Mouse (Mus musculus): Measurements from ENCODE around the gene Txnrd2. TPM values are rescaled to one million over a fixed set of nuclear protein-coding genes. Genes with fewer than 3 reads are reported as not detected.

Txnrd2 gene
- polyA plus RNA-seq, 1 experiment = 25.9 TPM

- DNase-seq (ENCODE audit: extremely low spot score in 1 of 2, low spot score in 1 of 2) = no peak
Measured at GRCm38 (mm10) chr16:18479667-18480066, 53.5 kb downstream of the Txnrd2 start.

DNA sequence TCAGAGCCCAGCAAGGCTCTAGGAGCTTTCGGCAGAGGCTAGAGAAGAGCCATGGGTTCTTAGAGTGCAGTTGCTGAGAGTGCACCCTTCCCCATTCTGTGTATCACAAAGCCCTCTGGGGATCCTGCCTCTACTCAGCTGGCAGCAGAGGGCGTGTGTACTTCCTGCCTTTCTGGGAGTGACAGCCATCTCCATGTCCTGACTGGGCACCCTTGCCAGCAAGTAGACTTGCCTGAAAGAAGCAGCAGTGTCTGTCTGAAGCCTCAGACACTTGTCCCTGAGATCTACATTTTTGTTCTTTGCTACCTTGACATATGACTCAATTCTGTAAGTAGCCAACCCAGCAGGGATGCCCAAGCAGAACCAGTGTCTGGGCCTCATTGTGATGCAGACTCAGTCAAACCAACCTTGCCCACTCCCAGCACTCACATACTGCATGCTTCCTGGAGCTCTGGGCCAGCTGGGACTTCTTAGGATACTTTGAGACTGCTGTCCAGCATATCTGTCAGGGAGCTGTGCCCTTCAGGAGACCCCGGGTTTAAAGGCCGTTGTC is 54.8 kb downstream of the Txnrd2 start:
- no peak for DNase-seq (ENCODE audit: extremely low spot score in 1 of 2, low spot score in 1 of 2)

- DNase-seq (ENCODE audit: extremely low spot score in 1 of 2, low spot score in 1 of 2) = no peak
Measured at GRCm38 (mm10) chr16:18482431-18482830, 56.2 kb downstream of the Txnrd2 start.

- no peak for DNase-seq (ENCODE audit: extremely low spot score in 1 of 2, low spot score in 1 of 2)
Measured at GRCm38 (mm10) chr16:18483839-18484238, 57.7 kb downstream of the Txnrd2 start.

DNA sequence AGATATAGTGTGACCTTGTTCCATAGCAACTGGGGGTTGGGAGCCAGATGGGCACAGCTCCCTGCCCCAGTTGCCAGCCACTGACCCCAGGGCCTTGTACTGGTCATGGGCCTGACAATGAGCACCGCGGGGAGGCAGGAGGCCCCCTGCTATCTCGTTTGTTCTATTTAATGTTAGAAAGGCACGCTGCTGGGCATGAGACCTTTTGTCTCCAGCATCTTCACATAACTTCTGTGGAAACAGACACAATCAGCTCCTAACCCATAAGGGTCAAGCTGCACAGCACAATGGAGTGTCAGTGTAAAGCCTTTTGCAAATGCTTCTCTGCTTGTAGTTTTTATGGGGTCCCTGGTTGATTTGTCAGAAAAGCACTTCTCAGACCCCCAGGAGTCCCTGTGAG is 58.2 kb downstream of the Txnrd2 start:
- no peak for DNase-seq (ENCODE audit: extremely low spot score in 1 of 2, low spot score in 1 of 2)

GRCm38 (mm10) chr16:18484794-18485435 is 58.7 kb downstream of the Txnrd2 start:
- peak in 1 of 2 experiments; percentile 18 for DNase-seq (ENCODE audit: extremely low spot score in 1 of 2, low spot score in 1 of 2)

- no peak for DNase-seq (ENCODE audit: extremely low spot score in 1 of 2, low spot score in 1 of 2)
Measured at GRCm38 (mm10) chr16:18486126-18486525, 59.9 kb downstream of the Txnrd2 start.

GRCm38 (mm10) chr16:18490281-18490680 is 64.1 kb downstream of the Txnrd2 start:
- DNase-seq (ENCODE audit: extremely low spot score in 1 of 2, low spot score in 1 of 2) = no peak

DNA sequence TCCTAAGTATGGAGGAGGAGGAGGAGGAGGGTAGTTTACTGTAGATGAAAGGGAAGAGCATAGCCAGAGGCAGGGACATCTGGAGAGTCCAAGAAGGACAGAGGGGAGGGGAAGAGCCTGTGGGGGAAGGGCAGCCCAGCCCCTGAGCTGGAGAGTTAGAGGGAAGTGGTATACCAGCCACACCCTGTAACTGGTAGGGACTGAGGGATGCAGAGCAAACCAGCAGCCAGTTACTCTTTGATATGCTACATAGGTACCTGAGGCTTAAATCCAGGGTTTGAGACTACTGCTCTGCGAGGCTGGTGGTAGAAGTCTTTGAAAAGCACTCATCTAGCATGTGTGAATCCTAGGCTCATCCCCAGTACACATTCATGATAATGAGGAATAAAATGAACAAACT is 64.7 kb downstream of the Txnrd2 start:
- no peak for DNase-seq (ENCODE audit: extremely low spot score in 1 of 2, low spot score in 1 of 2)

DNA sequence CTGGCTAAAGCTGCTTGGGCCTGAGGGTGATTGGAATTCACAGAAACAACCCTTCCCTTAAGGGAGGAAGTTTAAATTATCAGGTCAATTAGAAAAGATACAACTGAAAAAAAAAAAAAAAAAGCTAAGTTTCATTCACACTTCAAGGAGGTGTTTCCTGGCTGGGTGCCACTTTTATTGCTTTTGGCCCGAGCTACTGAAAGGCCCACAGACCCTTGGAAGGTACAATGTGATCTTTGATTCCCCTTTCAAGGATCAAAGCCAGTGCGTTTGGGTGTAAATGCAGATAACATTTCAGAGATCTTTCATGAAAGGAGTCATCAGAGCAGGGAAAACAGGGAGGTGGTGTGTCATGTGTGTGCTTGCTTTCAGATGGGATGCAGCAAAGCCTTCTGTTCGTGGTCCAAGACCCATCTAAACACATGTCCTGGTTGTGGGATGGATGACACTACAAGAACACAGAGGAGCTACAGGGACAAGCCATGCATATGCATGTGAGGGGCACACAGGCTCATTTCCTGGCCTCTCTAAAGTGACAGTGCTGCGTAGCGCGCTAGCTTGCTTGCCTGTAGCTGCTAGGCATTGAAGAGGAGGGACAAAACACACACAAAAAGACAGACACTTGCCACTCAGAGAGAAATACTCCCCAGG is 71.8 kb downstream of the Txnrd2 start:
- DNase-seq (ENCODE audit: extremely low spot score in 1 of 2, low spot score in 1 of 2) = peak in 1 of 2 experiments; percentile 37

DNA sequence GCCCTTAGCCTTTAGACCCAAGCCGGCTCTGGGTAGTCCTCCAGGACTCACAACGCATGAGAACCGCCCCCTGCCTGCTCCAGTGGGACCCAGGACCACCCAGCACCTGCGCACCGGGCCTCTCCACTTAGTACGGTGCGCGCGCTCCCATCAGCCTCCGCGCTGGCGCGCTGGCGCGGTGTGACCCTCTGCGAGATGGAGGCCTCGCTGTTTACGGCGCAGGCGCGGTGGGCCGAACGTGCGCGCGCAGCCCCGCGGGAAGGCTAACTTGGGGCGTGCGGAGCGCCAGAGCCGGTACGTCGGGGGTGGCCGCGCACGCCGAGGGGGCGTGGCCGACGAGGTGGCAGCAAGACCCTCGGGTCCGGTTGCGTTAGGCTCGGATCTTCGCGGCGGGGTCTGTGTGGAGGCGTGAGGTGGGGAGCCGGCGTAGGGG is 72.4 kb downstream of the Txnrd2 start, which contains the start of the genes Gnb1l and Rtl10:
TSS of gene Gnb1l (plus strand) at position 156 of the 433 bp plus-strand sequence.
TSS of gene Rtl10 (plus strand) at position 344 of the 433 bp plus-strand sequence.
- DNase-seq (ENCODE audit: extremely low spot score in 1 of 2, low spot score in 1 of 2) = peak; percentile 79 to 97

DNA sequence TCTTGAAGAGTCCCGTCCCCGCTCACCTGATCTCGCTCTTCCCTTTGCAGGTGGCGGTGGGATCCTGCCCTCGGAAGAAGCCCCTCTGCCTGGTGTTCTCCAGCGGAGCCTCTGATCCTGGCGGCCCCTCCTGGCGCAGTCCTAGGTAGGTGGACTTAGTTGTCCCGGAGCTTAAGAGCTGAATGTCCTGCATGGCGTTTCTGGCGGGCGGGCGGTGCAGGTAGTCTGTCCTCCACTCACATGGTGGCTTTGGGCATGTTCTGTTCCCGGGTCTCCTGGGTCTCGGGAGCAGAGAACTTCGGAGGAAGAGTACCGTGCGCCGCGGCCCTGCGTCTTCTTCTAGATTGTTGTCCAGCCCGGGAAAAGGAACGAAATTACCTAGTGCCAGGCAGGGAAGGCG is 72.8 kb downstream of the Txnrd2 start:
- DNase-seq (ENCODE audit: extremely low spot score in 1 of 2, low spot score in 1 of 2) = peak in 1 of 2 experiments; percentile 17

DNA sequence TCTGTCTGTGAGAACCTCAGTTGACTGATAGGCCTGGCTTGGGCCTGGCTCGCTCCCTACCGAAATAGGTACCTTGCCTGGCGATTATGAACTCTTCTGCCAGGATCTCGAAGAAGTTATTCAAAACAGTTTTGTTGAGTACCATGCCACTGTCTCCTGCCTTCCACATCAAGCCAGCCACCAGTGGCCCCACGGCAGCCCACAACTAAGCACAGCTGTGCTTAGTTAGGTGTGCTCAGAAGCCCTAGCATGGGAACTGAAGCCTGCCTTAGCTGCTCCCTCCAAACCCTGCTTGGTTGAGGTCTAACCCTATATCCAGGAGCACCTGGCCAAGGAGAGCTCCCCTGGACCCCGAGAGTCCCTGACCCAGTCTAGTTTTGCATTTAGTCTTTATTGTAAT is 75.3 kb downstream of the Txnrd2 start:
- no peak for DNase-seq (ENCODE audit: extremely low spot score in 1 of 2, low spot score in 1 of 2)

DNA sequence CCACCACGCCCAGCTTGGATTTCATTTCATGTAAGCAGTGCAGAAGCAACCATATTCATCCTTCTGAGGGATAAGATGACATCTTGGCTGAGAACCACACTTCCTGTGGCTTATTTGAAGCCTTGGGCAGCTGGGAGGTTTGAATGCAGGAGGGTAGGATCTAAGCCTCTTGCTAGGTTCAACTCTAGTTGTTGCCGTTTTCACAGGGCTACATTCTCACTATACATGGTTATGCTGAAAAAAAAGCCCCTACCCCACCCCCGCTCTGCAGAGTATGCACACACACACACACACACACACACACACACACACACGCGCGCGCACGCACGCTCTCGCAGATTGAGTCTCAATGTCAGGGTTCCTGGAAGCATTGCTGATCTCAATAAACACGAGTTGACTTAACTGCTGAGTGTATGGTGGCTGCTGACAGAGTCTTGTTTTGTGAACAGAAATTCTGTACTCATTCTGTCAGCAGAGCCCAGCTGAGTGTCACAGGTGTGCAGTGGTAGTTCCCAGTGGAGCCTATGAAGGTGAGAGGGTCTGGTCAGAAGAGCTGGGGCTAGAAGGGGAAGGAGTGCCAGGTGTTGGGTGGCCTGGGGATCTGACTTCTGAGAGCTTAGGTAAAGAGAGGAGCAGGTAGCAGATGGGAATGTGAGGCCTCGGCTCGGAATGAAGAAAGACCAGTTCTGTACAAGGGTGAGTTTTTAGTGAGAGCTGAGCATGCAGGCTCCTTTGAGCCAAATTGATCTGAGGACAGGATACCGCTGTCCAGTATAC is 77.6 kb downstream of the Txnrd2 start:
- DNase-seq (ENCODE audit: extremely low spot score in 1 of 2, low spot score in 1 of 2) = no peak

DNA sequence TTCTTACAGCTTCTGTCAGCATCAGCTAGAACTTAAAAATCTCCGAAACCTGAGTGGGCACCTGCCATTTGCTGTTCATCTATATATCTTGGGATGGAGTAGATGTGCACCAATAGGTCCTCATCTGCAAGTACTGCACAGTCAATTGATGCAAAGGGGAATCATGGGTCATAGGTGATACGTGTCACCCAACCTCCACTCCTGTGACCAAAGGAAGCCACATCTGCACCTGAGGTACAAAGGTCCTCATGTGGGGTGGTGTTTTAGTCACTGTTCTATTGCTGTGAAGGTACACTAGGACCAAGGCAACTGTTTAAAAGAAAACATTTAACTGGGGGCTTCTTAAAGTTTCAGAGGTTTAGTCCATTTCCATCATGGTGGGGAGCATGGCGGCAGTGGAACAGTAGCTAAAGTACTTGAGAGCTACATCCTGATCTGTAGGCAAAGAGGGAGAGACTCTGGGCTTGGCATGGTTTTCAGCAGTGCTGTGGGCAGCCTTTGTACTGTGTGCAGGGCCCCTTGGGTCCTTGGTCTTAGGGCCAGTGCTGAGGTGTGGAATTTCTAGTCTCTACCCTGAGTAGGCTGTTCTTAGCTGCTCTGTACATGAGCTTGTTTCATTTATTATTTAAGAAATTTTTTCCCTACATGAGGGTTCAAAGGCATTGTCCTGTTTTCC is 80.5 kb downstream of the Txnrd2 start:
- DNase-seq (ENCODE audit: extremely low spot score in 1 of 2, low spot score in 1 of 2) = no peak

GRCm38 (mm10) chr16:18507200-18507549 is 81.0 kb downstream of the Txnrd2 start:
- DNase-seq (ENCODE audit: extremely low spot score in 1 of 2, low spot score in 1 of 2) = no peak

GRCm38 (mm10) chr16:18511741-18512140 is 85.6 kb downstream of the Txnrd2 start:
- no peak for DNase-seq (ENCODE audit: extremely low spot score in 1 of 2, low spot score in 1 of 2)

GRCm38 (mm10) chr16:18513508-18513907 is 87.3 kb downstream of the Txnrd2 start:
- DNase-seq (ENCODE audit: extremely low spot score in 1 of 2, low spot score in 1 of 2) = no peak

DNA sequence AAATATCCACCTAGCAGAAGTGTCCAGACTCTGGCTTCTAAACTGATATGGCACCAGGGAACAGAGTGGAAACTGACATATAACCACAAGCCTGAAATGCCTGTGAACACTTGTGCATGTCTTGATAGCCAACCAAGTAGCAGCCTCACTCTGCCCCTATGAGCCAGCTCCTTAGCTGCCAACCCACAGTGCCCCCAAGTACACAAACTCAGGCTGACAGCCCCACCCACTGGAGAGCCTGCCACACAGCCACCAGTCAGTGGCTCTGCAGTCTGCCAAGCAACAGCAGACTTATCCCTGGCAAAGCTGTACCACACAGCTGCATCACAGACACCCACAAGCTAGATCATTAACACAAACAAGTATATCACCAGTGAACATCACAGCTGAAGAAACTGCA is 91.9 kb downstream of the Txnrd2 start:
- peak in 1 of 2 experiments; percentile 45 for DNase-seq (ENCODE audit: extremely low spot score in 1 of 2, low spot score in 1 of 2)

DNA sequence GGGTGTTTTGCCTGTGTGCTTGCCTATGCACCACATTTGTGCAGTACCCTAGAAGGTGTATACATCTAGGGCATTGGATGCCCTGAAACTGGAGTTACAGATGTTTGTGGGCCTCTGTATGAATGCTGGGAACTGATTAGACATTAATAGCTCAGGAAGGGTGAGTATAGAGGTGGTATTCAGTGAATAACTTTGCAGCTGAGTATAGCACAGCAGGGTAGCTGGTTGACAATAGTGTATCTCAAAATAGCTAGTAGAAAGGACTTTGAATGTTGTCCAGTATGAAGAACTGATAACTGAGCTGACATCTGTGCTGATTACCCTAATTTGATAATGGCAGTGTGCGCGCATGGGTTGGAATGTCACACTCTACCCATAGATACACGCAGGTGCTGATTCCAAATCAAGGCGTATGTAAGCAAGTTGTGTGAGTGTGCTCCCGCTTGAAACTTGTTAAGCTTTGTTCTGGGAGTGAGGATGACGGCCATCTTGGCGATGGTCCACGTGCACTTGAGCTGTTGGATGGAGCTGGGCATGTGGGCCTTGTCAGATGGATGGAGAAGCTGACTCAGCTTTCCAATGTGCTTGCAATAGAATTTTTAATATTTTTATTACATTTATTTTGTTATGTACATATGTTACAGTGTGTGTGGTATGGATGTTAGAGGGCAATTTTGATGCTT is 97.5 kb downstream of the Txnrd2 start:
- DNase-seq (ENCODE audit: extremely low spot score in 1 of 2, low spot score in 1 of 2) = no peak

Data from frontal cortex, adult 2 months (tissue).